Mouse (Mus musculus) mesoderm, embryonic 11.5 days (tissue): ENCODE measurements around the gene Med13l.

Experiments used
- DNase-seq: peaks from one replicate; pipeline ENCODE4 v3.0.0-alpha.2; 2012; ENCODE audit warnings: low read depth, low spot score

Gene Med13l

DNA sequence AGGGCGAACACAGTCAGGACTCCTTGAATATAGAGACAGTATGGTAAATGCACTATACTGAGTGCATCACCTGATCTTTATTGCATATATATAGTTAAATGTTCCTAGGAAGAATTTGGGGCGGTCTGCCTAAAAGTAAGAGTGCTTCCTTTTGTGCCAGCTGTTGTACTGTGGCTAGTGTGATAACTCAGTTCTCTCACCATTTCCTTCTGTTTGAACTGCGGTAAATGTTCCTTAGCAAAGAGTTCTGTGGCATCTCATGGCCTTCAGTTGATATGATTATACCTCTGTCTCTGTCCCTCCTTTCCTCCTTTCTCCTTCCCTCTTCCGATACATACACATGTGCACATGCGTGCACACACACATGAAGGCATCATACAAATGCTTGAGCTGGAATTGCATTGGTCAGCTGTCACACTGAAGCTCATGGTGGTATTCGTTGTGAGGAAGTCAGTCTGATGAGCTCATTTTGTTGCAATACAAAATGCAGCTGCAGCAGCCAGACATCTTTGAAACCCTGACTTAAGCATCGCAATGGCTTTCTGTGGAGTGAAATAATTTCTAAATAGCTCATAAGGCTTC, 97.9 kb downstream of the Med13l start:
- no peak for DNase-seq

DNA sequence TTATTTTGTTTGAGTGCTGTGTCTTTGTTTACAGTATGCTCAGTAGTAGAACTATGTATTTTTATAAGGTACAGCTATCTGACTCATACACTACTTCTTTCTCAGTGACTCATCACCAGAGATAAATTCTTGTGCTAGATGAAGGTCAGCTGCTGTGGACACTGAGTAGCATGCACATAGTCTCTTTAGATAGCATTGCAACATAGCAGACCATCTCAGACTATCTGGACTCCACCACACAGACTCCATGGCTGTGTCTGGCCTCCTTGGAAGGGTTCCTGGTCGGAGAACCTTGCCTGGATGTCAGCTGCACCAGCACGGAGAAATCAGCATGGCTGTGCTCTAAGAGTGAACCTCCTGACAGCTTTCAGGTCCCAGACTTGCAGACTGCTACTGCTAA, 99.2 kb downstream of the Med13l start:
- no peak for DNase-seq

DNA sequence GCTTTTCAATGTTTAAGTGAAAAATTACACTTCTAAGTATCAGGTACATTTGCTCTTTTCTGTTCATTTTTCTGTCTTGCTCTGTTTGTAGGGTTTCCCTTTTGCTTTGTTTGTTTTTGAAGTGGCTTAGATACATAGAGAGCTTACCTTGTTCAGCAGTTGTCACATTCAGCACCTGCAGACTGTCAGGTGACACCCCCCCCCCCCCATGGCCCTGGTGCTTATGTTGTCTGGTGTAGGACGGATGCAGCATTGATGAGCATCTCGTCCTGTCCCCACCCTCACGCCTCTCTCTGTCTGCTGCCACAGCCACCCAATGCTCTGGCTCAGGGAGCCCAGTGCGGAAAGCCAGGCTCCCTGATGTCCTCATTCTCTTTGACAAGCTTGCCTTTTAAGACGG, 101.3 kb downstream of the Med13l start:
- DNase-seq = no peak

DNA sequence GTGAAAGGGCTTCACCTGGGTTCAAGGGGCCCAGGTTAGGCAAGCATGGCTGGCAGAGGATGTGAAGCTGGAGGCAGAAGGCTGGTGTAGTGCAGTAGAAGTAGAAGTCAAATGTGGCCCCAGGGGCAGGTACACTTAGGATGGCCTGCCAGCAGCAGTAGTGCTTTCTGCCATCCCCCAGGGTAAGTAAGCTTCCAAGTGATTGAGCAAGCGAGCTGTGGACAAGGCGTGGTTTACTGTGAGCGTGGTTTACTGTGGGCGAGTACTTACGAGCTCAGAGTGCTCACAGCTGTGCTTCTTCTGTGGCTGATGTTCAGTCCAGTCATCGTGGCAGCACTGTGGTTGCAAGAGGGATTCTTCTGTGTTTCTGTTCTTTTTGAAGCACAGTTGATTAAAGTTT, 103.5 kb downstream of the Med13l start:
- DNase-seq = no peak

DNA sequence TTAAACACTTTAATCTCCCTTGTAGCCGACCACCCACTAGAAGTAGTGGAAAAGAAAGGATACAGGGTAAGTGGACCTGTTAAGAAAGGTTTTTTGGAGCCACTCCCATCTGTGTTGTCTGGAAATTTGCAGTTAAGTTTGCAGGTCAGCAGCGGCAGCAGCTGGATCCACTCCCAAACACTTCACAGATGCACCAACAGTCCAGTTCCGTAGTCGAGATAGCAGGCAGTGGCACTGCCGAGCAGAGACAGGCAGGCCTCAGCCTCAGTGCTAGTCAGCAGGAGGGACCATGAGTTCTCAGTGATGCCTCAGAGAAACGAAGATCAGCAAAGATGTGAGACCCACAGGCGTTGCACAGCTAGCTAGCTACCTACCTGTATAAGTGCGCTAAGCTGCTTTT, 104.5 kb downstream of the Med13l start:
- DNase-seq = no peak

DNA sequence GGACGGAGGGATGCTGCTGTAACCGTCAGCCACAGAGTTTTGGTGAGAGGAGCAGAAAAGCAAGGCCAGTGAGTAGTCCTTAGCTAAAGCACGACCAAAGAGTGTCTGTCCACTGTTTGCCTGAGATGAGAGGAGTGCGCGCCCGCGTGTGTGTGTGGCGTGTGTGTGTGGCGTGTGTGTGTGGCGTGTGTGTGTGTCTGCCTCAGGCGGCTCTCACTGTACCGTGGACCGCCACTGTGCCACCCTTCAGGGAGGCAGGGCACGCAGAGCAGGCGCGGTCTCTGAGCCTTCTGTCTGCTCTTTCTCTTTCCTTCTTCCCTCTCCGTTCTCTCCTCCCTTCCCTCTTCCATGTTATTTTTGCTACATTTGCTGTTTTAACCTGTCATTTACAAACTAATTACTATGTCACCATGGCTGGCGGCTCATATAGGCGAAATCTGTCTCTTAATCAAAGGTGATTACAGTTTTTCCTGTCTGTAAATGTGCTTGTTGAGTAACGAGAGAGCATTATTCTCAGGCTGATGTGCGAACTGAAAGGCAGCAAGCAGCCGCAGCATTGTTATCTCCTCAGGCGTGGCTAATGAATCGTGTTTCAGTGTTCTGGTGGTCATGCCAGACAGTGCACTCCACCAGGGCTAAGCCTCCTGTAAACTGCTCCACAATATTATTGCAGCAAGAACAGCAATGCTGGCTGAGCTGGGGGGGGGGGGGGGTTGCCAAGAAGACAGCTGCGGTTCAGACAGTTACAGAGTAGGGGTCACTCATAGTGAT, 106.1 kb downstream of the Med13l start:
- peak; percentile 69 for DNase-seq

DNA sequence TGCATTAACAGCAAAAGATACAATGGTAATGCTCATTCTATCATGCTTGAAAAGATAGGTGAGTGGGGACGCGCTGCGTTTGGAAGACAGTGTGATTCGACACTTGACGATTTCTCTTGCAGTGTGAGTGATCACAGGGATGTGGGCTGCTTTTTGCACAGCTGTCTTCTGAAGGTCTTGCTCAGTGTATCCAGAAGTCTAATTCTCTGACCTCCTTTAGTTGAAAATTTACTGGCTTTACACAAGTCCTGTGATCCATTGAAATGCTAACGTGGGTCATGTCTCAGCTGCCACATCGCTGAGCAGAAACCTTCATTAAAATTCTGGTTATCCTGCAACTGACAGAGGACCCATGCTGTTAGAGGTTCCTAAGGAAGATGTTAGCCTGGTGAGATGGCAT, 107.4 kb downstream of the Med13l start:
- peak; percentile 27 for DNase-seq

DNA sequence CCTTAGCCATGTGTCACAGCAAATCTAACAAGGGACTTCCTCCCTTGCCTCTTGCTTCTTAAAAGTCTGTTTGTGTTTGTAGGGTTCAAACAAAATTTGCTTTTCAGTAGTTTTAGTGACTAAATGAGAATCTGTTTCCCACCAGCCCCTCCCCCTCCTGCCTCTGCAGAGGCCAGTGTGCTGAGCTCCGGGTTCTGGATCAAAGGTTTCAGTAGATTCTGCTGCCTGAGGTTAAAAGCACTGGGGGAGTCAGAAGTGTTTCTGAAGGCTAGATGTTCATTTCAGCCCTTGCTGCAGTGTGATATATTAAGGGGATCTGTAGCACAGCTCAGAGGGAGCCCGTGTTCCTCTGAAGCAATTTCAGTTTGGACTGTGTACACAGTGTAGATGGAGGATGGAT, 108.5 kb downstream of the Med13l start:
- no peak for DNase-seq

DNA sequence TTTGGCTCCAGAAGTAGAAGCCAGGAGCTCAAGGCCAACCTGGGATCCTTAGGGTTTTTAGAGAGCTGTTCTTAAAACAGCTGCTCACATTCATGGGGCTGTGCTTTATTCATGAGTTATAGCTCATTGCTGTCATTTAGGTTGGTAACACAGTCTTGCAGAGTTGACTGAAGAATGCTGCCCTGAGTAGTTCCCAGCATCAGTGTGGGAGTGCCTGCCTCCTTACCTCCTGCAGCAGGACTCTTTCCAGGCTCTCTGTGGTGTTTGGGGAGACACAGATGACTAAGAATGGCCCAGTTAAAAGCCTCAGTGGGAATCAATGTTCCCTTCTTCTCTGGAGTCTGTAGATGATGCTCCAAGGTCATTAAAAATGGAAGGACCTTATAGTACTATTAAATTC, 111.6 kb downstream of the Med13l start:
- DNase-seq = peak; percentile 19

DNA sequence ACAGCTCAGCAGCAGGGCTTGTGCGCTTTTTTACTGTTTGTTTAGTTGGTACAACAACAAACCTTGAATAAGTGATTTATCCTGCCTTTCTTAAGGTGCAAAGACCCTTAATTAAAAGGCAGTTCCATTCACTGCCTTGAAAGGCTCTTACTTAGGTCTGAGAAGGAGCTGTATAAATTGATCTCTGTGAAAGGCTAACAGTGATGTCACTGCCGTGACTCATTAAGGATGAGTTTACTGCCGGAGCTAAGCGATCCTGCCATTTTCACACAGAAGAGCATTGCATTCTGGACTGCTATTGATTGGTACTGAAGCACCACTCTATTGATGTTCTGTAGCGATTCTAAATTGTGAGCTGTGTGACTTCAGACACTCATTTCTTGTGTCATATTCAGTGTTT, 113.4 kb downstream of the Med13l start:
- DNase-seq = peak; percentile 47

DNA sequence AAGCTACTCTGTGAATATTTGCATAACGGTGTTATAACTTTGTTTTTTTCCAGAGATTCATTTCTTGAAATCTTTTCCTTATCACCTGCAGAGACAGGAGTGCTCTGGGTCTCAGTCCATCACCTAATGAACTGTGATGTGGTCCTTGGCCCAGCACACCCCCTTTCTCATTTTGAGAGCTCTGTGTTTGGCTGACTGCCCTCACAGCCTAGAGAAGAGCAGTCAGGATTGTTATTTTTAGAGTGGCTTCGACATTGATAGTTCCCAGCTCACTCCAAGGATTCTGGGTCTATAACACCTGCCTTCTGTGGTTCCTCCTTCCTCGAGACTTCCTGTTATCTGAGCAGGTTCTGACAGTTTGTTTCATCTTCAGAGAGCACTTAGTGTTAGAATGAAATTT, 113.8 kb downstream of the Med13l start:
- no peak for DNase-seq

DNA sequence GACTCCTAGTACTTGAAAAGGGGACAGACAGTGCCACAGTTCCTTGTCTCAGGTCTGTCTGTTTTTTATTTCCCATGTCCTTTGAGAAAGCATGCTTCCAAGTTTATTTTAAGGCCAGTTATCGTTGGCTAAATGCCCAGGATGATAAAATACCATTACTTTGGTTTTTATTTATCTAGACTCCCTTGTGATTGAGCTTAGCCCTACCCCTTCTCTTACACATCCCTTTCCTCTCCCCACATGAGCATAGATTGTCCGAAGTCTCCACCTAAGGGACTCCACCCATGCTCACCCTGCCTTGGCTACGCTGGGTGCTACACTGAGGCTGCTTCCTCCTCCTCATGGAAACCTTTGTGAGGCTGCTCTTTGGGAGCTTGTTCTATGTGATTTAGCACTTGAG, 115.2 kb downstream of the Med13l start:
- DNase-seq = no peak

DNA sequence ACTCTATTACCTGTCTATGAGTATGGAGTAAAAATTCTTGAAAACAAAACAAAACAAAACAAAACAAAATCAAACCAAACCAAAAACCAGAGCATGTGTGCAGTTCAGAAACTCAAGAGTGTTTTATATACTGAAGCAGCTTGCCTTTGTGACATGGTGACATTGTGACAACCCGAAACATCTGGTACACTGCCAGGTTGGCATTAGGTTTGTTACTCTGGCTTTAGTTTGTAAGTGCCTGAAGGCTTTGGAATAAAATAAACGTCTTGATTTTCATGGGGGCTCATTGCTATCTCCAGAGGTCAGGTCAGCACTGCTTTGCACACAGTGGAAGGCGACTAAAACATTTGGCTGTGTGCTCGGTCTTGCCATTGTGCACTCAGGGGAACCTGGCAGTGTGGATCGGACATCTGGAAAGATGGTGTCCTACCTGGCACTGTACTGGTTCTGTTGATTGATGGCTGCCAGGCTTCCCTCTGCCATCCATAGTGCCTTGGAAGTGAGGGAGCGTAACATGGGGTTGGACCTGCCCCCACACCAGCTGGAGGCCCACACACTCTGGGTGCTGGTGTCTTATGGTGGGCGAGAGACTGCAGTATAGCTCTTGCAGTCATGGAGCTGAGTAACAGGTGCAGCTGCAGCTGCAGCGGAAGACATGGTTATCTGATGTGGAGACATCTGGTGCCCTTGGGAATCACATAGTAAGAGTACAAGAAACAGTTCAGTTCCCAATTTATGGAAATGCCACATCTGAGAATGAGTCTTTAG, 115.9 kb downstream of the Med13l start:
- no peak for DNase-seq

DNA sequence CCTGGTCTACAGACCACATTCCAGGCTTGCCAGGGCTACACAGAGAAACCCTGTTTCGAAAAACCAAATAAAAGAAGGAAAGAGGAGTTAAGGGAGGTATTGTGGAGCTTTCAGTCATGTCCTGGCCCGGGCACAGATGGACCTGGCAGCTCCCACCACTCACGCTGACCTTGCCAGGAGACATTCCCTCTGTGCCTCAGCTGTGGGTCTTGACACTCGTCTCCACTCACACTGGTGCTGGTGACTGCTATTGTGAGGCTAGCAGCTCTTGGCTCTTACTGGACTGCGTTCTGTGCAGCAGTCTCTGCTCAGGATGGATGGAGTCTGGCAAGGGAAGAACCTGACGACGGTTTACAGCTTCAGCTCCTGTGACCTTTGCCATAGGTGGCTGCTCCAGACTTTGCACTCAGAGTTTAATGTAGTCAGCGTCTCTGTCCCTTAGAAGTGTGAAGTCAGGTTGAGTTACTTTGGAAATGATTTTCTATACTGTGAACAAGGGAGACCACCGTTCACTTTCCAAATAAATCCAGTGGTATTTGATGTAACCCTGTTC, 118.9 kb downstream of the Med13l start:
- DNase-seq = no peak

DNA sequence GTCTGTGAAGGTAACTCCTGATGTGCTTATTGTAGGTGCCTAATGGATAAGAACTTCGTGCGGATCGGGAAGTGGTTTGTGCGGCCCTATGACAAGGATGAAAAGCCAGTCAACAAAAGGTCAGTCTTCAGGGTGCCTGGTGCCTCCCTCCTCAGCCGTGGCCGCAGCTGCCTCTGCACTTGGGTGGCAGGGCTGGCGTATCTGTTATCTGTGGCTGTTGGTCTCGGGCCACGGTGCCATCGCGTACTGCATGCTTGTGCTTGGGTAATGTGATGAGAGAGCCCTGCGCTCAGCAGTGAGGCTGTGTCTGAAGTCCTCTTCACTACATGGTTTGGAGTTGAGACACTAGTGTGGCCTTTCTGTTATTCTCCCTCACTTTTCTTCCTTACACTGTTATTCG, 120.4 kb downstream of the Med13l start:
- DNase-seq = no peak

DNA sequence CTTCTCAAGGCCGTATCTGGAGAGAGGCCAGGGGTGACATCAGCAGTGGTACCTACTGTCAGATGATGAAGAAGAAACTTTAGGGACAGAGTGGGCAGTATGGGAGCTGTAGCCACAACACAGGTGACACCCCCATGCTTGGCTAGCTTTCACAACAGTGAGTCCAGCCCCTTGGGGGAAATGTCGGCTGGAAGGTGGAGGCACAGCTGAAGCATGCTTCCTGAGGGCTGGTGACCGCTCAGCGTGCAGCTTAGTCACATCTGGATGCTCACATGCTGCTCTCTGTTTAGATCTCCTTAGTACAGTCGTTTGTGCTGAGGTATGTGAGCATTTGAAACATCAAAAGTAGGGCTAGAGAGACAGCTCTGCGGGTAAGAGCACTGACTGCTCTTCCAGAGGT, 121.5 kb downstream of the Med13l start:
- no peak for DNase-seq

DNA sequence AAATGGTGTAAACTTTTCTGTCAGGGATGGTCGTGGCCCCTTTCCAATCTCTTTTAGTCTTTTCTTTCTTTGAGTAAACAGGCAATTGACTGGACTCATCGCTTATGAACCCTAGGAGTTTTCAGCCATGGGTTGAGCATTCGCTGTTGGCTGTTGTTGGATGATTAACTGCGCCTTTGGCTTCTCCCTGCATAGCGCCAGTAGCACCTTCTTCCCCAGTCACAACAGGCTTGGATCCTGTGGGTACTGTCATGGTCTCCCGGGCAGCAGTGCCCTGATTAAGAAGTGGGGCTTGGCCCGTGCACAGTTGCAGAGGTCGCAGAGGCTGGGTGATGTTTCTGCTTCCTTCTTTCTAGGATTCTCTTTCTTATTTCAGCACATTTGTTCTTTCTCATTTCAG, 124.7 kb downstream of the Med13l start:
- no peak for DNase-seq

DNA sequence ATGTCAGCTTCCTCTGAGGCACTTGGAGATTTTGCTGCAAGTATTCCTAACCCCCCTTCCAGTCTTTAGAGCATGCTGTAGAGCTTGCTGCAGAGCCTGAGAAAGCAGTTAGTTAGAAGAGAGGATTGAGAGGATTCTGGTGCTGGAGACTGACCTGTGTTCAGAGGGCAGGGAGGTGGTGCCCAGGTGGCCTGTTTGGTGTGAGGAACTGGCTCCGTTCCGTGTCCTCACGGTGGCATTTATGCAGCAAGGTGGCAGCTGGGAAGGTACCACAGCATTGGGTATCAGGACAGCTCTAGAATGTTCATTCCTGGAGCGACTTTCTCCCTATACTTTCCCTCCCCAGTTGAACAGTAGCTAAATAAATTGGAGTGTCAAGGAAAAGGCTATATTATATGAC, 125.5 kb downstream of the Med13l start:
- no peak for DNase-seq

DNA sequence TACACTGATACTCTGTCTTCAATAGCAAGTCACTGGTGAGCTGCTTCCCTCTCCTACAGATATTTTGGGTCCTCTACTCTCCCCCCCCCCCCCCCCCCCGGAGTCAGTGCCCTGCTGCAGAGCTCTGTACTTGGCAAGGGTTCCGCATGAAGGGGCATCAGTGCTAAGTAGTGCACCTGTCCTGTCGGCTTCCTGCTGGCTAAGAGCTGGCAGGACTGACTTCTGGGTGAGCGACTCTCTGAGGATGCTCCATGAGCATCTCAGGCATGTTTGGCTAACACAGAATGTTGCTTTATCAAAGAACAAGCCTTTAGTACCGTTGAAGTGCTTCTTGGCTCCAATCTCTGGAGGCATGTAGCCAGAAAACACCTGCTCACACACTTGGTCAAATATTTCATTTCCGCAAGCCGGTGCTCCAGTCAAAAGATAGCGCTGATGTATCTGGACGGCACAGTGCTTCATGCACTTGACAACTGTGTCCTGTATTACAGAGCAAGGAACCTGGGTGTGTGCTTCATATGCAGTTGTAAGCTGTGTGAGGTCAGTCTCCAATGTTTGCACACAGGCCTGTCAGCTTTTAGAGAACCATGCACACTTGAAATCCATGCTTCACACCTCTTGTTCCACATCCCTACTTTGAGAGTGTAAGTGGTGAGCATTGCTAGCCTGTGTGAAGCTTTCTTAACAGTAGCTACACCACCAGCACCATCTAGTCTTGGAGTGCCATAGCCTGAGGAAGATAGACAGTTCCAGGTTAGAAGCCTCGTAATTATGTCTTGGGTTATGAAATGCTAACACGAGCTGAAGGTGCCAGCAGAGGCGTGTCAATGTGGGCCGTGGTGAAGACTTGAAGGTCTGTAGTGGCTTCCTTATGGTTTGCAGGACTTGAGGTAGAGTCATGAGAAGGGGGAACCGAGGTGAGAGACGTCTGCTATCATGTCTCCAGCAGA, 128.7 kb downstream of the Med13l start:
- no peak for DNase-seq

DNA sequence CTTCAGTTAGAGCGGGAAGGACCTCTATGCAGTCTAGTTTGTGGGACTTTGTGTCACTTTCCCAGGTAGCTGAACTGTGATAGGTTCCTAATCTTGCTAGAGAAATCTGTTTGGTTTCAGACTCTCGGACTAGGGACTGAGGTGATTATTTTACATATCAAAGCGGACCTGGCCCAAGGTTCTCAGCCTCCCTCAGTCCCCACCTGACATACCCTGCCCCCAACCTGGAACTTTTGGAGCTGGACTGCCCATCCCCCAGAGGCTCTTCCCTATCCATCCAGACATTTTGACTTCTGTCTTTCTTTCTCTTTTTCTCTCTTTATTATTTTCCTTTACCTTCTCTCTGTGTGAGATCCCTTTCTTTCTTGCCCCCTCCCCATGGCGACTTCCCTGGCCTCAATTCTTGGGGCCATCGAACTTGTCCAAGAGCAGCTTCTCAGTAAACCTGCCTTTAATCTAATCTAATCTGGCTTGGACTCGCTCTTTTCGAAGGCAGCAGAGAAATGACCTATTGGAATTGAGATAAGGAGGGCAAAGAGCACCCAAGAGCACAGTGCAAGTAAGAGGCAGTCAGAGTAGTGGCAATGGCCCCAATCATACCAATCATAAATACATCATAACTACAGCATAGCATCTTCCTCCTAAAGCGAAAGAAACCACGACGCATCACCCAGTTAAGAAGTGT, 130.7 kb downstream of the Med13l start:
- no peak for DNase-seq

DNA sequence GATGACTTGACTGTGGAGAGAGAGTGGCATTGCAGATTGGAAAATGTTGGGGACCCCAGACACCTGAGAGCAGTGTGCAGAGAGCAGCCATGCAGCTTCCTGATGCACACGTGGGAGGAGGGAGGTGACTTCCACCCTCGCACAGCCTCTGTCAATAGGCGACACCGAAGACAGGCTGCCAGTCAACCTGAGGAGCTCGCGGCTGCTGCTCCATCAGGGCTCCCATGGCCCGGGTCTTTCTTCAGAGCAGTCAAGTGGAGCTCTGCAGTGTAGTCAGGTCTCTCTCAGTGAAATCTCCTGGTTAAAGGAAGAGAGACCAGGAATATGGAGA, 131.2 kb downstream of the Med13l start:
- no peak for DNase-seq
